Mouse (Mus musculus) bone marrow macrophage, adult 2 months (primary cell): ENCODE data around the gene Fbxo6.

Source experiments
- CTCF ChIP-seq: IDR thresholded peaks from 2 replicates; pipeline ENCODE4 v1.5.1; 2012; ENCODE audit warnings: low read depth, mild to moderate bottlenecking, low read length, moderate library complexity
- POLR2A ChIP-seq: IDR thresholded peaks from 2 replicates; pipeline ENCODE4 v1.6.1; 2012; ENCODE audit warnings: mild to moderate bottlenecking, low read depth, low read length, borderline replicate concordance

GRCm38 (mm10) chr4:148166986-148167385 lies 15.0 kb upstream of the Fbxo6 start:
- peak; percentile 57 for TF ChIP-seq CTCF
- TF ChIP-seq POLR2A, result no peak
